24 mouse cellular contexts compared by ENCODE assay signal in genomic region chr13:35732891-35733596, GRCm38 (mm10).
A peak's percentile ranks its signal among the peaks of the same experiment; 100 is the strongest.
DNase-seq lines count a peak whose midpoint lies in the region; ATAC-seq and TF ChIP-seq lines count a peak whose summit lies in the region.
"Had no signal": no experiment of that assay in that cellular context is flagged by ENCODE, and none has a peak within 500 bp of the region (broad histone marks: within the 10 kb centered on the region; RNA-seq: fewer than 3 reads in every experiment).

No protein-coding gene starts in this region.

- ATAC-seq in stomach, embryonic 15.5 days (ENCODE audit: insufficient read depth, low FRiP score, low read depth) = peak; percentile 76; the same call in 1 of the 2 replicates
- ATAC-seq in stomach, postnatal 0 days (ENCODE audit: low FRiP score, low TSS enrichment) = no peak
- ATAC-seq in liver, embryonic 16.5 days (ENCODE audit: low read depth) = peak; percentile 90
- ATAC-seq: forebrain, postnatal 0 days; hindbrain, postnatal 0 days; intestine, embryonic 16.5 days had no signal

- no peaks in the 10 kb centered on the region for H3K9me3 ChIP-seq in stomach, embryonic 15.5 days
- H3K9me3 ChIP-seq in stomach, postnatal 0 days (ENCODE audit: control insufficient read depth, low read length) = no peaks in the 10 kb centered on the region
- no peaks in the 10 kb centered on the region for H3K9me3 ChIP-seq in liver, embryonic 16.5 days (replicated peaks; ENCODE audit: control insufficient read depth, low read length)
- H3K9me3 ChIP-seq in embryonic facial prominence, embryonic 10.5 days = no peaks in the 10 kb centered on the region
- H3K9me3 ChIP-seq in hindbrain, embryonic 10.5 days = no peaks in the 10 kb centered on the region
- H3K9me3 ChIP-seq: embryonic facial prominence, embryonic 15.5 days; heart, embryonic 13.5 days; midbrain, embryonic 12.5 days had no signal

- H3K27ac ChIP-seq in stomach, embryonic 15.5 days = no peak overlapping the region
- no peak overlapping the region for H3K27ac ChIP-seq in stomach, postnatal 0 days (replicated peaks)
- peak overlapping the region; percentile 45 for H3K27ac ChIP-seq in liver, embryonic 16.5 days (ENCODE audit: low read length)
- no peak overlapping the region for H3K27ac ChIP-seq in embryonic facial prominence, embryonic 10.5 days (replicated peaks)
- H3K27ac ChIP-seq in hindbrain, embryonic 10.5 days = no peak overlapping the region
- H3K27ac ChIP-seq: embryonic facial prominence, embryonic 15.5 days; heart, embryonic 13.5 days; hindbrain, postnatal 0 days; layer of hippocampus, adult 2 months; left cerebral cortex, adult 2 months; macrophage; midbrain, embryonic 12.5 days had no signal

- no peak for TF ChIP-seq CTCF in stomach, postnatal 0 days (IDR thresholded peaks at IDR 0.05; ENCODE audit: low read depth)

- DNase-seq in stomach, postnatal 0 days (ENCODE audit: low spot score) = no peak
- DNase-seq in liver = peak; percentile 36
- no peak for DNase-seq in embryonic facial prominence, embryonic 10.5 days (ENCODE audit: low spot score)
- DNase-seq in right cerebral cortex, adult 2 months (ENCODE audit: low spot score in 2 of 2) = no peak
- DNase-seq in hindbrain, embryonic 10.5 days (ENCODE audit: low spot score) = no peak
- DNase-seq: adrenal gland, postnatal 10 days; cerebellum, adult 2 months; cerebellum, postnatal 25 days; embryo, embryonic 11 days; forebrain, postnatal 0 days; gastrocnemius, postnatal 14 days; kidney, adult 9 months; kidney, postnatal 25 days; right cerebral cortex, postnatal 14 days had no signal

- no peak overlapping the region for H3K4me3 ChIP-seq in stomach, embryonic 15.5 days (replicated peaks)
- no peak overlapping the region for H3K4me3 ChIP-seq in stomach, postnatal 0 days (ENCODE audit: low read depth, low read length)
- no peak overlapping the region for H3K4me3 ChIP-seq in liver, embryonic 16.5 days (ENCODE audit: low read depth, low read length)
- no peak overlapping the region for H3K4me3 ChIP-seq in embryonic facial prominence, embryonic 10.5 days
- H3K4me3 ChIP-seq in hindbrain, embryonic 10.5 days = no peak overlapping the region
- H3K4me3 ChIP-seq: embryonic facial prominence, embryonic 15.5 days; heart, embryonic 13.5 days; layer of hippocampus, adult 2 months; left cerebral cortex, adult 2 months; midbrain, embryonic 12.5 days had no signal

- no peaks in the 10 kb centered on the region for H3K36me3 ChIP-seq in stomach, embryonic 15.5 days
- no peaks in the 10 kb centered on the region for H3K36me3 ChIP-seq in stomach, postnatal 0 days (ENCODE audit: control insufficient read depth, insufficient read depth, low read length)
- H3K36me3 ChIP-seq in liver, embryonic 16.5 days (ENCODE audit: control insufficient read depth, insufficient read depth) = no peaks in the 10 kb centered on the region
- H3K36me3 ChIP-seq in embryonic facial prominence, embryonic 10.5 days (replicated peaks) = no peaks in the 10 kb centered on the region
- no peaks in the 10 kb centered on the region for H3K36me3 ChIP-seq in hindbrain, embryonic 10.5 days
- H3K36me3 ChIP-seq: embryonic facial prominence, embryonic 15.5 days; heart, embryonic 13.5 days; midbrain, embryonic 12.5 days had no signal

- H3K9ac ChIP-seq in stomach, embryonic 15.5 days = no peak overlapping the region
- H3K9ac ChIP-seq in stomach, postnatal 0 days (ENCODE audit: low read length) = no peak overlapping the region
- H3K9ac ChIP-seq in liver, embryonic 16.5 days (ENCODE audit: low read depth, low read length) = no peak overlapping the region
- H3K9ac ChIP-seq: embryonic facial prominence, embryonic 15.5 days; forebrain, postnatal 0 days; heart, embryonic 13.5 days; midbrain, embryonic 12.5 days had no signal

- H3K27me3 ChIP-seq in stomach, embryonic 15.5 days (replicated peaks) = no peaks in the 10 kb centered on the region
- H3K27me3 ChIP-seq in stomach, postnatal 0 days (ENCODE audit: control insufficient read depth, insufficient read depth, low read length) = no peaks in the 10 kb centered on the region
- no peaks in the 10 kb centered on the region for H3K27me3 ChIP-seq in liver, embryonic 16.5 days (ENCODE audit: control insufficient read depth, insufficient read depth, low read depth, low read length)
- peaks cover 5% of the 10 kb centered on the region for H3K27me3 ChIP-seq in embryonic facial prominence, embryonic 10.5 days (replicated peaks; ENCODE audit: low read depth, poor library complexity, severe bottlenecking)
- H3K27me3 ChIP-seq in hindbrain, embryonic 10.5 days (ENCODE audit: insufficient read depth, poor library complexity, severe bottlenecking) = peaks cover under 1% of the 10 kb centered on the region

- no peaks in the 10 kb centered on the region for H3K4me1 ChIP-seq in stomach, embryonic 15.5 days
- H3K4me1 ChIP-seq in stomach, postnatal 0 days (replicated peaks; ENCODE audit: control insufficient read depth, insufficient read depth) = no peaks in the 10 kb centered on the region
- H3K4me1 ChIP-seq in liver, embryonic 16.5 days (ENCODE audit: control insufficient read depth, low read depth, low read length) = peaks cover 11% of the 10 kb centered on the region
- H3K4me1 ChIP-seq in embryonic facial prominence, embryonic 10.5 days = no peaks in the 10 kb centered on the region
- no peaks in the 10 kb centered on the region for H3K4me1 ChIP-seq in hindbrain, embryonic 10.5 days (replicated peaks)
- H3K4me1 ChIP-seq: embryonic facial prominence, embryonic 15.5 days; heart, embryonic 13.5 days; midbrain, embryonic 12.5 days had no signal

- TF ChIP-seq EP300 in stomach, postnatal 0 days (optimal IDR thresholded peaks at IDR 0.05) = no peak

- H3K4me2 ChIP-seq in stomach, embryonic 15.5 days = no peak overlapping the region
- H3K4me2 ChIP-seq in stomach, postnatal 0 days (replicated peaks; ENCODE audit: low read depth) = no peak overlapping the region
- peak overlapping the region; percentile 1; the same call in 1 of the 2 replicates for H3K4me2 ChIP-seq in liver, embryonic 16.5 days (ENCODE audit: low read depth, low read length)
- H3K4me2 ChIP-seq: embryonic facial prominence, embryonic 15.5 days; heart, embryonic 13.5 days; midbrain, embryonic 12.5 days had no signal

- 83% methylated on average over 5 of the region's 5 CpGs for WGBS in stomach, embryonic 15.5 days
- 89% methylated on average over 5 of the region's 5 CpGs for WGBS in stomach, postnatal 0 days
- 60% methylated on average over 5 of the region's 5 CpGs for WGBS in liver, embryonic 16.5 days (ENCODE audit: insufficient replicate concordance)
- 89% methylated on average over 5 of the region's 5 CpGs for WGBS in embryonic facial prominence, embryonic 10.5 days
- 90% methylated on average over 5 of the region's 5 CpGs for WGBS in hindbrain, embryonic 10.5 days
